Mouse (Mus musculus): ENCODE measurements around the gene Pygm.

DNA sequence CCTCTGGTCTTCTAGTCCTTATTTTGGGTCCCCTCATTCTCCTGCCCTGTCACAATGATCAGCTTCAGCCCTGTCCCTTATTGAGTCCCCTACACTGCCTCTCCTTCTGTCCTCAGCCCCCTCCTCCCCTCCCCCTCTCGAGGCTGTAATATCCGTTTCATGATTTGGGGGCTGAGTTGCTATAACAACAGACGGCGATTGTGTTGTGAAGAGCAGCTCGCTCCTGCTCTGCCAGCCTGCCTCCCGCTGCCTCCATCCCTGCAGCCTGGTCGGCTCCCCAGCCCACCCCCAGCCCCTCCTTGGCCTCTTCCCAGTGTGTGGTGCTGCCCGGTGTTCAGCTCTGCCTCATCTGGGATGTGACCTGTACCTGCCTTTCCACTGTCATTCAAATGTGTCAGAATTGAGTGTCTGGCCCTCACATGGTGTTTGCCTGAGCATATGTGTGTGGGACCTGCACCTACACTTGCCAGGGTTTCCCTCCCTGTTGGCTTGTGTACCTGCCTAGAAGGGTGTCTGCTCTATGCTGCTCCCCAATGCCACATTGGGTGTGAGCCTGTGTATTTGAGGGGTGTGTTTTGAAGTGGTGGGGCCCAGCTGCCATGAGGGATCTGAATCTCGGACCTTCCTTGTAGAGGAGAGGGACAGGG is 32.0 kb downstream of the Pygm start:
- TF ChIP-seq CTCF (IDR thresholded peaks at IDR 0.05; ENCODE audit: low read depth): no peak
- TF ChIP-seq EP300 (IDR thresholded peaks at IDR 0.05; ENCODE audit: low read depth): no peak
